Mouse (Mus musculus) stomach, embryonic 14.5 days (tissue): Measurements from ENCODE around the gene U2af2. TPM values are rescaled to one million over a fixed set of nuclear protein-coding genes. Genes with fewer than 3 reads are reported as not detected.

ENCODE experiments used
- ATAC-seq: fragments of 200-750 bp; cut with Nextera tagmentation; 2 replicates; pipeline ENCODE4 v1.8.0; 2017; ENCODE audit warnings: low read depth, moderate TSS enrichment; ENCODE audit not compliant: insufficient number of reproducible peaks, insufficient read depth, low FRiP score
- H3K27ac ChIP-seq: fragments of 300-500 bp; sonication (generic); 2 replicates; pipeline ENCODE4 v1.5.1; 2014; ENCODE audit warnings: mild to moderate bottlenecking, low read length, moderate library complexity, mixed read lengths
- H3K27me3 ChIP-seq: fragments of 300-500 bp; sonication (generic); 2 replicates; pipeline ENCODE4 v1.6.1; 2014; ENCODE audit warnings: low read length, control low read depth, mixed read lengths; ENCODE audit not compliant: control insufficient read depth, insufficient read depth
- H3K36me3 ChIP-seq: fragments of 300-500 bp; sonication (generic); 2 replicates; pipeline ENCODE4 v1.6.1; 2014; ENCODE audit warnings: mild to moderate bottlenecking, control low read depth, low read length, moderate library complexity, mixed read lengths; ENCODE audit not compliant: control insufficient read depth, insufficient read depth
- H3K4me1 ChIP-seq: fragments of 300-500 bp; sonication (generic); 2 replicates; pipeline ENCODE4 v1.6.1; 2014; ENCODE audit warnings: low read length, control low read depth, mixed read lengths; ENCODE audit not compliant: control insufficient read depth, insufficient read depth
- H3K4me2 ChIP-seq: fragments of 300-500 bp; sonication (generic); replicated peaks from 2 replicates; pipeline ENCODE4 v1.6.1; 2014; ENCODE audit warnings: low read depth, low read length, control low read depth
- H3K4me3 ChIP-seq: fragments of 300-500 bp; sonication (generic); 2 replicates; pipeline ENCODE4 v1.5.1; 2014; ENCODE audit warnings: low read depth, low read length, control low read depth
- H3K9ac ChIP-seq: fragments of 300-500 bp; sonication (generic); replicated peaks from 2 replicates; pipeline ENCODE4 v1.6.1; 2014; ENCODE audit warnings: low read depth, mild to moderate bottlenecking, control low read depth, low read length, moderate library complexity, mixed read lengths
- H3K9me3 ChIP-seq: fragments of 300-500 bp; sonication (generic); 2 replicates; pipeline ENCODE4 v1.6.1; 2016; ENCODE audit warnings: low read depth, low read length, control low read depth; ENCODE audit not compliant: control insufficient read depth
- WGBS: fragments of 180-500 bp; shearing (Covaris S2); extraction: QIAGEN DNeasy Blood & Tissue Kit; methylation state at CpG from one replicate; pipeline ENCODE4 v1.1.7; 2014; 5-methylcytosine and 5-hydroxymethylcytosine counted together
- polyA plus RNA-seq: library from polyadenylated mRNA; unstranded; fragments of >200 nt; fragmentation: Nextera tagmentation; extraction: Ambion mirVana; gene quantifications from 2 replicates; pipeline ENCODE4 v1.2.1, GENCODE M21; 2014

The U2af2 gene
- polyA plus RNA-seq, 1 experiment from 2014 or later = 106 TPM

GRCm38 (mm10) chr7:5057381-5057780 is 4.6 kb upstream of the U2af2 start:
- H3K4me2 ChIP-seq = peak overlapping the region; percentile 60
- no peak for ATAC-seq
- H3K27ac ChIP-seq = no peak overlapping the region
- peak overlapping the region; percentile 49 for H3K4me3 ChIP-seq
- H3K4me1 ChIP-seq = peaks cover 15% of the 10 kb centered on the region
- H3K27me3 ChIP-seq = peaks cover 23% of the 10 kb centered on the region
- no peaks in the 10 kb centered on the region for H3K9me3 ChIP-seq
- H3K36me3 ChIP-seq = no peaks in the 10 kb centered on the region
- no peak overlapping the region for H3K9ac ChIP-seq
- WGBS = 31% methylated on average over 8 of the region's 8 CpGs

GRCm38 (mm10) chr7:5057804-5058203 is 4.1 kb upstream of the U2af2 start:
- no peak overlapping the region for H3K4me2 ChIP-seq
- 42% methylated on average over 11 of the region's 11 CpGs for WGBS
- no peak overlapping the region for H3K4me3 ChIP-seq
- H3K36me3 ChIP-seq = no peaks in the 10 kb centered on the region
- no peaks in the 10 kb centered on the region for H3K9me3 ChIP-seq
- peaks cover 11% of the 10 kb centered on the region for H3K4me1 ChIP-seq
- ATAC-seq = no peak
- H3K27me3 ChIP-seq = peaks cover 23% of the 10 kb centered on the region
- no peak overlapping the region for H3K27ac ChIP-seq
- no peak overlapping the region for H3K9ac ChIP-seq

- 91% methylated on average over 1 of the region's 1 CpGs for WGBS
- H3K4me3 ChIP-seq = no peak overlapping the region
Measured at GRCm38 (mm10) chr7:5058631-5059030, 3.3 kb upstream of the U2af2 start.

DNA sequence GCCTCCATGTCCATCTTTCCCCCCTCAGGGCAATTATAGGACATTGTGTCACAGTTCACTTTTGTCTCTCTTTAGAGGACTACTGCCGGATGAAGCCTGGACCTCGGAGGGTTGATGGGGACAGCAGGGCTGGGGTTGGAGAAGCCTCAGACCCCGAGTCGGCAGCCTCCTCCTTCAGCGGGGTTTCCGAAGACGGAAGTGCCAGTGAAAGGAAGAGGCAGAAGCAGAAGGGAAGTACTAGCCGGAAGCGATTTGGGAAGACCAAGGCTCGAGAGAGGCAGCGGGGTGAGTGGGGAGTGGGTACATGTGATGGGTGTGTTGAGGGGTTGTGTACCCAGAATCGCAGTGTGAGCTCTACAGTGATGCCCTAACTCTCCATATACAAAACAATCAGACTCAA is 2.5 kb upstream of the U2af2 start:
- Histone ChIP-seq H3K36me3 (no peaks in the 10 kb centered on the region; the same call in 1 of the 2 replicates), H3K4me3 (0 out of 2 replicates have a peak overlapping the region, but pooled peaks have one; percentile 63), H3K9me3 (no peaks in the 10 kb centered on the region), H3K4me1 (peaks cover 4% of the 10 kb centered on the region; the same call in 1 of the 2 replicates), H3K27me3 (peaks cover 14% of the 10 kb centered on the region; the same call in 1 of the 2 replicates), H3K27ac (peak overlapping the region; percentile 22; the same call in 1 of the 2 replicates), H3K9ac (no peak overlapping the region), H3K4me2 (no peak overlapping the region)
- ATAC-seq = no peak
- 92% methylated on average over 12 of the region's 12 CpGs for whole genome bisulfite sequencing

More at GRCm38 (mm10) chr7:5058631-5059030, 3.3 kb upstream of the U2af2 start:
- Histone ChIP-seq H3K27me3 (peaks cover 17% of the 10 kb centered on the region; the same call in 1 of the 2 replicates), H3K9ac (no peak overlapping the region), H3K4me2 (no peak overlapping the region), H3K27ac (no peak overlapping the region), H3K4me1 (0 out of 2 replicates have a peak, but pooled peaks cover 4% of the 10 kb centered on the region), H3K9me3 (no peaks in the 10 kb centered on the region), H3K36me3 (no peaks in the 10 kb centered on the region)
- no peak for ATAC-seq

DNA sequence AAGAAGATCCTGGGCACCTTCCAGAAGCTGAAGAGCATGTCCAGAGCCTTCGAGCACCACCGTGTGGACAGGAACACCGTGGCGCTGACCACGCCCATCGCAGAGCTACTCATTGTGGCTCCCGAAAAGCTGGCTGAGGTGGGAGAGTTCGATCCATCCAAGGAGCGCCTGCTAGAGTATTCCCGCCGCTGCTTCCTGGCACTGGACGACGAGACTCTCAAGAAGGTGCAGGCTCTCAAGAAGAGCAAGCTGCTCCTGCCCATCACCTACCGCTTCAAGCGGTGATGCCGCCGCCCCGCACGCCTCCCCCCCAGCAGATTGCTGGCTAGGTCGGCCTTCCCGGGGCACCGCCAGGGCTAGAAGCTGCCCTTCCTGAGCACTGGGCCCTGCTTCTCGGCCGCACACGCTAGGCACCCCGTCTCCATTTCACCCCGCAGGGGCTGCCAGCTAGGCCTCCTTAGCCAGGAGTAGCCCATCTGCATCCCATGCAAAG is 1.7 kb upstream of the U2af2 start:
- Histone ChIP-seq H3K9ac (peak overlapping the region; percentile 73; the same call in 1 of the 2 replicates), H3K27me3 (peaks cover 11% of the 10 kb centered on the region; the same call in 1 of the 2 replicates), H3K27ac (peak overlapping the region; percentile 95), H3K4me1 (peaks cover 4% of the 10 kb centered on the region; the same call in 1 of the 2 replicates), H3K36me3 (no peaks in the 10 kb centered on the region; the same call in 1 of the 2 replicates), H3K4me3 (peak overlapping the region; percentile 63), H3K9me3 (no peaks in the 10 kb centered on the region), H3K4me2 (peak overlapping the region; percentile 86)
- ATAC-seq = no peak
- 3% methylated on average over 27 of the region's 27 CpGs for WGBS

DNA sequence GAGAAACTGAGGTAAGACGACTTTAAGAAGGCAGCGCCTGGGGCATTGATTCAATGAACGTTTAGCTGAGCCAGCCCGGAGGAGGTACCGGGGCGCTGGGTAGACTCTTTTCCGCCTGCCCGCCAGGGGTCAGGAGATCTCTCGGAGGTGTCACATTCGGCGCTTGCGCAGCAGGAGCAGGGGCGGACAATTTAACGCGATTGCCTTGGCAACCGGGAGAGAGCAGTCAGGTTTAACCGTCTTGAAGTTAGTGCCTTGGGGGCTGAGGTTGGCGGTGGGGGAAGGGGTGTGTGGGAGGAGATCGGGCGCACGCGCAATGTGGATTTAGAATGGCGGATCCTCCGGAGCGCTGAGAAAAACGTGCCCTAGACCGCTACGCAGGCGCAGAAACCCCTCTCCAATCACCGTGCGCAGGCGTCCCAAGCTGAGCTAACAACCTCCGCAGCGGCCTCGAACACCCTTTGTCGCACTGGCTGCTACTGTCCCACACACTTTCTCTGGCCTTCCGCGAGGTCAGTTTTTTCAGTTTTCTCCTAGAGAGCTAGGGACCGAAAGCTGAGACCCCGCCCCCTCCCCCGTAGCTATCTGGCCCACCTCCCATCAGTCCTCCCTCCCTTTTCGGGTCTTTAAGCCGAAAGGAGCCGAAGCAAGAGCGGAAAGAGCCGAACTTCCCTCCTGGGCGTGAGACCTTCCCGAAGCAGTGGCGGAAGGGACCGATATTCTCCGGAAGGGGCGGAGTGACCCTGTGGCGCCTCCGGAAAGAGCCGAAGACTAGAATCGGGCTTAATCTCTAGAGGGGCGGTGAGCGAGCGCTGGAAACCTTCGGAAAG is 784 bp upstream of the U2af2 start:
- Histone ChIP-seq H3K9ac (peak overlapping the region; percentile 73), H3K27me3 (peaks cover 3% of the 10 kb centered on the region; the same call in 1 of the 2 replicates), H3K4me3 (peak overlapping the region; percentile 63), H3K4me1 (peaks cover 7% of the 10 kb centered on the region; the same call in 1 of the 2 replicates), H3K4me2 (peak overlapping the region; percentile 86), H3K9me3 (no peaks in the 10 kb centered on the region), H3K27ac (peak overlapping the region; percentile 95), H3K36me3 (no peaks in the 10 kb centered on the region; the same call in 1 of the 2 replicates)
- peak; percentile 86 for ATAC-seq
- under 1% methylated on average over 60 of the region's 60 CpGs for WGBS

DNA sequence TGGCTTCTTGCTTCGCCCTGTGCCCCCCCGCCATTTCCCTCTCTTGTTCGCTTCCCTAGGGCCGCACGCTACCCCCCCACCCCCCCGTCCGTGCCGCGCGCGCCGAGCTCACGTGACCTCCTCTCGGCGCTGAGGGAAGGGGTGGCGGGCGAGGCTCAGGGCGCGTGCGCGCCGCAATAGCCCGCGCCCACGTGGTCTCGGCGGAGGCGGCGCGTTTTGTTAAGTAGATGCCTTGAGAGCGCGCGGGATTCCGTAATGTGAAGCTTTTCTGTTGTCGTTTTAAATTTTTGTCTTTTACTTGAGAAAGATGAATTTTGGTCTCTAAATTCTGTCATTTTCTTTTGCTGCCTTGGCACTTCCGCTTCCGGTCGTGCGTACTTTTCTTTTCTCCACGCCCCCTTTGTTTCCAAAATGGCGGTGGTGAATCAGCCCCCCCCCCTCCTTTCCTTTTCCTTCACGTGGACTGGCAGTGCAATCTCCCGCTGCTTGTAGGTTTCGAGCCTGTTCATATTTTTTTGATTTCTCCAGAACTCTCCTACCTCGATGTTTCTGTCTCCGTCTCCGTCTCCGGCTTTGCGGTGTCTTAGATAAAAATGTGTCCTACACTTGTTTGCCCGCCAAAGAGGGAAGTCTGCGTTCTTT is 538 bp downstream of the U2af2 start:
- peak overlapping the region; percentile 86 for H3K4me2 ChIP-seq

GRCm38 (mm10) chr7:5064886-5065285 is 2.9 kb downstream of the U2af2 start:
- Histone ChIP-seq H3K4me1 (peaks cover 7% of the 10 kb centered on the region; the same call in 1 of the 2 replicates), H3K4me3 (no peak overlapping the region), H3K4me2 (no peak overlapping the region), H3K27ac (no peak overlapping the region), H3K36me3 (peaks cover 34% of the 10 kb centered on the region), H3K9me3 (no peaks in the 10 kb centered on the region), H3K9ac (no peak overlapping the region), H3K27me3 (no peaks in the 10 kb centered on the region)
- 91% methylated on average over 6 of the region's 6 CpGs for WGBS
- ATAC-seq = no peak

More for the DNA sequence above, 538 bp downstream of the U2af2 start:
- Histone ChIP-seq H3K27ac (peak overlapping the region; percentile 95), H3K27me3 (peaks cover 2% of the 10 kb centered on the region; the same call in 1 of the 2 replicates), H3K9ac (peak overlapping the region; percentile 52), H3K9me3 (no peaks in the 10 kb centered on the region), H3K36me3 (peaks cover 12% of the 10 kb centered on the region), H3K4me1 (peaks cover 7% of the 10 kb centered on the region; the same call in 1 of the 2 replicates), H3K4me3 (peak overlapping the region; percentile 63)
- WGBS = under 1% methylated on average over 50 of the region's 51 CpGs
- ATAC-seq = peak; percentile 57
